Mouse (Mus musculus): ENCODE results near the gene Hoxa7.

Hoxa7 gene

GRCm38 (mm10) chr6:52218643-52219215 is 2.9 kb downstream of the Hoxa7 start:
- in situ Hi-C loops (cut with MboI; ENCODE audit: unreplicated experiment in 2 of 2): loop anchor here in 1 of 2 experiments (25.0 kb wide), 2 partner anchors 1306 to 1431 kb away; no protein-coding TSS in a partner anchor

- in situ Hi-C loops (cut with MboI; ENCODE audit: unreplicated experiment in 2 of 2): loop anchor here in 1 of 2 experiments (25.0 kb wide), 2 partner anchors 1306 to 1431 kb away; no protein-coding TSS in a partner anchor
Observed at GRCm38 (mm10) chr6:52217895-52218642, 3.6 kb downstream of the Hoxa7 start.

- in situ Hi-C loops (cut with MboI; ENCODE audit: unreplicated experiment in 2 of 2): loop anchor here in 1 of 2 experiments (25.0 kb wide), 2 partner anchors 1305 to 1430 kb away; no protein-coding TSS in a partner anchor
Observed at GRCm38 (mm10) chr6:52217459-52217768, 4.2 kb downstream of the Hoxa7 start.

GRCm38 (mm10) chr6:52216691-52217458 is 4.8 kb downstream of the Hoxa7 start:
- in situ Hi-C loops (cut with MboI; ENCODE audit: unreplicated experiment in 2 of 2): loop anchor here in 1 of 2 experiments (25.0 kb wide), 2 partner anchors 1305 to 1430 kb away; no protein-coding TSS in a partner anchor

GRCm38 (mm10) chr6:52215771-52216535 is 5.7 kb downstream of the Hoxa7 start:
- in situ Hi-C loops (cut with MboI; ENCODE audit: unreplicated experiment in 2 of 2): loop anchor here in 1 of 2 experiments (25.0 kb wide), 2 partner anchors 1304 to 1429 kb away; no protein-coding TSS in a partner anchor

GRCm38 (mm10) chr6:52215070-52215469 is 6.6 kb downstream of the Hoxa7 start:
- in situ Hi-C loops (cut with MboI; ENCODE audit: unreplicated experiment in 2 of 2): loop anchor here in 1 of 2 experiments (25.0 kb wide), 2 partner anchors 1303 to 1428 kb away; no protein-coding TSS in a partner anchor

- in situ Hi-C loops (cut with MboI; ENCODE audit: unreplicated experiment in 2 of 2): loop anchor here in 1 of 2 experiments (25.0 kb wide), 2 partner anchors 1302 to 1427 kb away; no protein-coding TSS in a partner anchor
Observed at GRCm38 (mm10) chr6:52214271-52214670, 7.4 kb downstream of the Hoxa7 start.

- in situ Hi-C loops (cut with MboI; ENCODE audit: unreplicated experiment in 2 of 2): loop anchor here in 1 of 2 experiments (25.0 kb wide), 2 partner anchors 1301 to 1426 kb away; no protein-coding TSS in a partner anchor
Observed at GRCm38 (mm10) chr6:52213119-52213986, 8.3 kb downstream of the Hoxa7 start, which contains the start of the genes Hoxa3 and Gm28308. TSS of gene Hoxa3 (minus strand) at chr6:52213336. TSS of gene Gm28308 (minus strand) at chr6:52213339.

- in situ Hi-C loops (cut with MboI; ENCODE audit: unreplicated experiment in 2 of 2): loop anchor here in 1 of 2 experiments (25.0 kb wide), 2 partner anchors 1300 to 1425 kb away; no protein-coding TSS in a partner anchor
Observed at GRCm38 (mm10) chr6:52212556-52213118, 9.0 kb downstream of the Hoxa7 start.

- in situ Hi-C loops (cut with MboI; ENCODE audit: unreplicated experiment in 2 of 2): loop anchor here in 1 of 2 experiments (25.0 kb wide), 2 partner anchors 1300 to 1425 kb away; no protein-coding TSS in a partner anchor
Observed at GRCm38 (mm10) chr6:52211961-52212360, 9.7 kb downstream of the Hoxa7 start.

GRCm38 (mm10) chr6:52211170-52211935 is 10.3 kb downstream of the Hoxa7 start:
- in situ Hi-C loops (cut with MboI; ENCODE audit: unreplicated experiment in 2 of 2): loop anchor here in 1 of 2 experiments (25.0 kb wide), 2 partner anchors 1299 to 1424 kb away; no protein-coding TSS in a partner anchor

- in situ Hi-C loops (cut with MboI; ENCODE audit: unreplicated experiment in 2 of 2): loop anchor here in 1 of 2 experiments (25.0 kb wide), 2 partner anchors 1297 to 1422 kb away; no protein-coding TSS in a partner anchor
Observed at GRCm38 (mm10) chr6:52209685-52210046, 12.0 kb downstream of the Hoxa7 start.

- in situ Hi-C loops (cut with MboI; ENCODE audit: unreplicated experiment in 2 of 2): loop anchor here in 1 of 2 experiments (25.0 kb wide), 2 partner anchors 1297 to 1422 kb away; no protein-coding TSS in a partner anchor
Observed at GRCm38 (mm10) chr6:52208868-52209684, 12.6 kb downstream of the Hoxa7 start.

GRCm38 (mm10) chr6:52208072-52208867 is 13.4 kb downstream of the Hoxa7 start, which contains the start of gene Hoxa6:
TSS of gene Hoxa6 (minus strand) at chr6:52208722.
- in situ Hi-C loops (cut with MboI; ENCODE audit: unreplicated experiment in 2 of 2): loop anchor here in 1 of 2 experiments (25.0 kb wide), 2 partner anchors 1296 to 1421 kb away; no protein-coding TSS in a partner anchor

GRCm38 (mm10) chr6:52207684-52207976 is 14.0 kb downstream of the Hoxa7 start:
- in situ Hi-C loops (cut with MboI; ENCODE audit: unreplicated experiment in 2 of 2): loop anchor here in 1 of 2 experiments (25.0 kb wide), 2 partner anchors 1295 to 1420 kb away; no protein-coding TSS in a partner anchor
